Mouse (Mus musculus): Measurements from ENCODE around the gene Uchl4. TPM values are rescaled to one million over a fixed set of nuclear protein-coding genes. Genes with fewer than 3 reads are reported as not detected.
"Not testable (repeated sequence)": the region's sequence is repeated elsewhere in the genome, so short reads cannot be mapped to it uniquely, and the experiment has no call there.

The Uchl4 gene
- total and polyA plus RNA-seq, 3 experiments = 0.75 to 2.6 TPM; not detected in 1

GRCm38 (mm10) chr9:64259906-64260305 lies 24.9 kb downstream of the Uchl4 start:
- H3K4me3 ChIP-seq (ENCODE audit: low read depth, low read length) = no peak overlapping the region
- H3K9me3 ChIP-seq (replicated peaks) = no peaks in the 10 kb centered on the region
- peaks cover 5% of the 10 kb centered on the region for H3K4me1 ChIP-seq (ENCODE audit: insufficient read depth, low read depth, low read length)
- ATAC-seq (ENCODE audit: extremely low read depth, insufficient number of reproducible peaks, low FRiP score, poor library complexity, severe bottlenecking) = no peak
- H3K36me3 ChIP-seq (replicated peaks) = no peaks in the 10 kb centered on the region
- peaks cover 22% of the 10 kb centered on the region for H3K27me3 ChIP-seq (ENCODE audit: insufficient read depth, low read length)
- no peak for DNase-seq (ENCODE audit: low spot score)
- TF ChIP-seq GATA1 (IDR thresholded peaks at IDR 0.05; ENCODE audit: borderline replicate concordance, low read length) (no peak), POLR2AphosphoS5 (IDR thresholded peaks at IDR 0.05; ENCODE audit: insufficient replicate concordance, low read depth, low read length) (no peak), TAL1 (conservative IDR thresholded peaks at IDR 0.05; ENCODE audit: low read depth, low read length) (no peak), CTCF (IDR thresholded peaks at IDR 0.05; ENCODE audit: low read depth, low read length) (no peak), GATA2 (IDR thresholded peaks at IDR 0.05; ENCODE audit: borderline replicate concordance, low read depth, low read length) (no peak)

DNA sequence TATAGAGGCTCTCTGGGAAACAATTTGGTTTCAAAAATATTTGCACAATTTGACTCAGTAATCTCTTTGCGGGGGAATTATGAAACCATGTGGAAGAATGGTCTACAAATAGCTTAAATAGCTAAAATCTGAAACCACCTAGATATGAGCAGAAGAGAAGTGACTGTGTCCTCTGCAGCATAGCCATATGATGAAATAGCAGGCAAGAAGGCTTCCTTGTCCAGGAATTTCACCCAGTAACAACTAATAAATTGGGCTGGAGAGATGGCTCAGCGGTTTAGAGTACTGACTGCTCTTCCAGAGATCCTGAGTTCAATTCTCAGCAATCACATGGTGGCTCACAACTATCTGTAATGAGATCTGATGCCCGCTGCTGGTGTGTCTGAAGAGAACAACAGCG lies 26.0 kb downstream of the Uchl4 start:
- no peaks in the 10 kb centered on the region for H3K9me3 ChIP-seq (replicated peaks)
- H3K36me3 ChIP-seq (replicated peaks) = no peaks in the 10 kb centered on the region
- H3K4me1 ChIP-seq (ENCODE audit: insufficient read depth, low read depth, low read length) = no peaks in the 10 kb centered on the region
- H3K4me3 ChIP-seq (ENCODE audit: low read depth, low read length) = no peak overlapping the region
- ATAC-seq (ENCODE audit: extremely low read depth, insufficient number of reproducible peaks, low FRiP score, poor library complexity, severe bottlenecking) (no peak), DNase-seq (ENCODE audit: low spot score) (no peak)
- TF ChIP-seq GATA1 (IDR thresholded peaks at IDR 0.05; ENCODE audit: borderline replicate concordance, low read length) (no peak), CTCF (IDR thresholded peaks at IDR 0.05; ENCODE audit: low read depth, low read length) (no peak), POLR2AphosphoS5 (IDR thresholded peaks at IDR 0.05; ENCODE audit: insufficient replicate concordance, low read depth, low read length) (no peak), GATA2 (IDR thresholded peaks at IDR 0.05; ENCODE audit: borderline replicate concordance, low read depth, low read length) (no peak)
- peaks cover 22% of the 10 kb centered on the region for H3K27me3 ChIP-seq (ENCODE audit: insufficient read depth, low read length)

- no peaks in the 10 kb centered on the region for H3K9me3 ChIP-seq (replicated peaks)
- no peaks in the 10 kb centered on the region for H3K36me3 ChIP-seq (replicated peaks)
- H3K4me3 ChIP-seq (ENCODE audit: low read depth, low read length) = no peak overlapping the region
- DNase-seq (ENCODE audit: low spot score) = no peak
- H3K4me1 ChIP-seq (ENCODE audit: insufficient read depth, low read depth, low read length) = peaks cover 4% of the 10 kb centered on the region; the same call in 1 of the 2 replicates
- TF ChIP-seq GATA2 (IDR thresholded peaks at IDR 0.05; ENCODE audit: borderline replicate concordance, low read depth, low read length) (no peak), GATA1 (IDR thresholded peaks at IDR 0.05; ENCODE audit: borderline replicate concordance, low read length) (no peak), TAL1 (conservative IDR thresholded peaks at IDR 0.05; ENCODE audit: low read depth, low read length) (no peak), POLR2AphosphoS5 (IDR thresholded peaks at IDR 0.05; ENCODE audit: insufficient replicate concordance, low read depth, low read length) (no peak), CTCF (IDR thresholded peaks at IDR 0.05; ENCODE audit: low read depth, low read length) (no peak)
- ATAC-seq (ENCODE audit: extremely low read depth, insufficient number of reproducible peaks, low FRiP score, poor library complexity, severe bottlenecking) = no peak
- H3K27me3 ChIP-seq (ENCODE audit: insufficient read depth, low read length) = peaks cover 18% of the 10 kb centered on the region
Observed at GRCm38 (mm10) chr9:64264813-64265212, 29.8 kb downstream of the Uchl4 start.

DNA sequence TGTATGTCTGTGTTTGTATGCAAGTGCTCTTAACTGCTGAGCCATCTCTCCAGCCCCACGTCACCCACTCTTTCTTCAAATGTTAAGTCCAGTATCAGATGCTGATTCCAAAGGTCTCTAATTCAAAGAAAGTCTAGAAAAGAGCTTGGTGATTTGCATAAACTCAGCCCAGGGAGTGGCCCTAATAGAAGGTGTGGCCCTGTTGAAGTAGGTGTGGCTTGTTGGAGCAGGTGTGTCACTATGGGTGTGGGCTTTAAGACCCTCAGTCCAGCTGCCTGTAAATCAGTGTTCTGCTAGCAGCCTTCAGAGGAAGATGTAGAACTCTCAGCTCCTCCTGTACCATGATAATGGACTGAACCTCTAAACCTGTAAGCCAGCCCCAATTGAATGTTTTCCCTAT lies 32.2 kb downstream of the Uchl4 start:
- Histone ChIP-seq H3K4me1 (ENCODE audit: insufficient read depth, low read depth, low read length) (peaks cover 4% of the 10 kb centered on the region; the same call in 1 of the 2 replicates), H3K9me3 (replicated peaks) (no peaks in the 10 kb centered on the region), H3K4me3 (ENCODE audit: low read depth, low read length) (no peak overlapping the region), H3K36me3 (replicated peaks) (no peaks in the 10 kb centered on the region), H3K27me3 (ENCODE audit: insufficient read depth, low read length) (peaks cover 20% of the 10 kb centered on the region)
- ATAC-seq (ENCODE audit: extremely low read depth, insufficient number of reproducible peaks, low FRiP score, poor library complexity, severe bottlenecking) (no peak), DNase-seq (ENCODE audit: low spot score) (no peak)
- TF ChIP-seq CTCF (IDR thresholded peaks at IDR 0.05; ENCODE audit: low read depth, low read length) (no peak), GATA2 (IDR thresholded peaks at IDR 0.05; ENCODE audit: borderline replicate concordance, low read depth, low read length) (no peak), POLR2AphosphoS5 (IDR thresholded peaks at IDR 0.05; ENCODE audit: insufficient replicate concordance, low read depth, low read length) (no peak), TAL1 (conservative IDR thresholded peaks at IDR 0.05; ENCODE audit: low read depth, low read length) (no peak), GATA1 (IDR thresholded peaks at IDR 0.05; ENCODE audit: borderline replicate concordance, low read length) (no peak)

DNA sequence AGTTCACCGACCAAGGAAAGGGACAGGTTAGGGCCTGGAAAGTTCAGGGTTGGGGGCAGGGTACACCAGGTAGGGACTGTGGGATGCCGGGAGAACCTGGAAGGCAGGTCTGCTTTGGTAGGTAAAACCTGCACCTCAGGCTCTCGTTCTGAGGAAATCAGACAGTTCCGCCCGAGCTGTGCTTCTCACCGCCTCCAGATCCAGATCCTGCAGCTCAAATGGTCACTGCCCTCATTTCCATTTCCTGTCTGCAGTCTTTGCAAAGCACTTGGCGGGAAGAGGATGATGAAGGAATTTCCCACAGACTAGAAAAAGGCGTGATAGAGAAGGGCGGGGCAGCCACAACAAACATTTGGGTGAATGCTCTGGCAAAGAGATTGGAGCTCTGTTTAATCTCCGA lies 33.2 kb downstream of the Uchl4 start:
- Histone ChIP-seq H3K36me3 (replicated peaks) (no peaks in the 10 kb centered on the region), H3K9me3 (replicated peaks) (no peaks in the 10 kb centered on the region), H3K4me1 (ENCODE audit: insufficient read depth, low read depth, low read length) (peaks cover 4% of the 10 kb centered on the region; the same call in 1 of the 2 replicates), H3K27me3 (ENCODE audit: insufficient read depth, low read length) (peaks cover 13% of the 10 kb centered on the region), H3K4me3 (ENCODE audit: low read depth, low read length) (no peak overlapping the region)
- DNase-seq (ENCODE audit: low spot score) = no peak
- TF ChIP-seq GATA1 (IDR thresholded peaks at IDR 0.05; ENCODE audit: borderline replicate concordance, low read length) (no peak), GATA2 (IDR thresholded peaks at IDR 0.05; ENCODE audit: borderline replicate concordance, low read depth, low read length) (no peak), POLR2AphosphoS5 (IDR thresholded peaks at IDR 0.05; ENCODE audit: insufficient replicate concordance, low read depth, low read length) (no peak), CTCF (IDR thresholded peaks at IDR 0.05; ENCODE audit: low read depth, low read length) (no peak), TAL1 (conservative IDR thresholded peaks at IDR 0.05; ENCODE audit: low read depth, low read length) (no peak)
- ATAC-seq (ENCODE audit: extremely low read depth, insufficient number of reproducible peaks, low FRiP score, poor library complexity, severe bottlenecking) = no peak

DNA sequence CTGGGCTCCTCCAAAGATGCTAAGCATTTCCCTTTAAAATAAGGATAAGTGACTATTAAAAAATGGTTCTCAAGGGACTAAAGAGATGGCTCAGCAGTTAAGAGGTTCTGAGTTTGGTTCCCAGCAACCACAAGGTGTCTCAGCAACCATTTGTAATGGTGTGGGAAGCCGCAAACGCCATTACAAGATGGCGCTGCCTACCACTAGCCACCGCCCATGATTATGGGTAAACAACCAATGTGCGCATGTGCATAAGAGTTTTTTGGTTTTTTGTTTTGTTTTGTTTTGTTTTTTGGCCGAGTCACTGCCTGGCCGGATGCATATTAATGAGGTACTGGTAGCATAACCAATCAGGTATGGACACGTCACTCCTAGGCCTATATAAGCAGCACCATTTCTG lies 33.8 kb downstream of the Uchl4 start:
- H3K27me3 ChIP-seq (ENCODE audit: insufficient read depth, low read length) = peaks cover 15% of the 10 kb centered on the region
- H3K4me3 ChIP-seq (ENCODE audit: low read depth, low read length); ATAC-seq (ENCODE audit: extremely low read depth, insufficient number of reproducible peaks, low FRiP score, poor library complexity, severe bottlenecking); H3K36me3 ChIP-seq (replicated peaks); DNase-seq (ENCODE audit: low spot score); H3K4me1 ChIP-seq (ENCODE audit: insufficient read depth, low read depth, low read length); H3K9me3 ChIP-seq (replicated peaks): not testable (repeated sequence)

DNA sequence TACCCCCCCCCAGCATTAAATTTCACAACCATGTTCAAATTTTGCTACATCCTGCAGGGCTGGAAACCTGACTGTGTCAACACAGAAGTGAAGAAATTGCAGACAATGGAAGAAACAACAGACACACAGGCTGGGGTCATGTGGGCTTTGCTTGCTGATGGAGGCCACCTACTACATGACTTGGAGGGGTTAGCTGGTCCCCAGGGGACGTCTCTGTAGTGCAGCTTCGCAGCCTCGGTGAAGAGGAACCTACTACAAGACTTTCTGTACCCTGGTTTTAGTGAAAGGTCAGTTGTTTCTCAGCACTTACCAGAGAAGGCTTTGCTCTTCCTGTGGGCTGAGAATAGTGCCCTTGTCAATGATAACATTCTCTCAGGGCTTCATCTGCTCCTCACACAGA lies 36.2 kb downstream of the Uchl4 start:
- no peak for DNase-seq (ENCODE audit: low spot score)
- no peaks in the 10 kb centered on the region for H3K36me3 ChIP-seq (replicated peaks)
- H3K4me3 ChIP-seq (ENCODE audit: low read depth, low read length) = no peak overlapping the region
- TF ChIP-seq GATA1 (IDR thresholded peaks at IDR 0.05; ENCODE audit: borderline replicate concordance, low read length) (no peak), TAL1 (conservative IDR thresholded peaks at IDR 0.05; ENCODE audit: low read depth, low read length) (no peak), POLR2AphosphoS5 (IDR thresholded peaks at IDR 0.05; ENCODE audit: insufficient replicate concordance, low read depth, low read length) (no peak), GATA2 (IDR thresholded peaks at IDR 0.05; ENCODE audit: borderline replicate concordance, low read depth, low read length) (no peak)
- ATAC-seq (ENCODE audit: extremely low read depth, insufficient number of reproducible peaks, low FRiP score, poor library complexity, severe bottlenecking) = no peak
- peaks cover 15% of the 10 kb centered on the region for H3K27me3 ChIP-seq (ENCODE audit: insufficient read depth, low read length)
- H3K9me3 ChIP-seq (replicated peaks) = no peaks in the 10 kb centered on the region
- H3K4me1 ChIP-seq (ENCODE audit: insufficient read depth, low read depth, low read length) = peaks cover 4% of the 10 kb centered on the region; the same call in 1 of the 2 replicates
